Mouse (Mus musculus) kidney, adult 11 months (tissue): ENCODE measurements around the gene Rtl8b.
"Not testable (repeated sequence)": the region's sequence is repeated elsewhere in the genome, so short reads cannot be mapped to it uniquely, and the experiment has no call there.

Experiments used
- DNase-seq: peaks from one replicate; pipeline ENCODE4 v3.0.0; 2022

Gene Rtl8b

DNA sequence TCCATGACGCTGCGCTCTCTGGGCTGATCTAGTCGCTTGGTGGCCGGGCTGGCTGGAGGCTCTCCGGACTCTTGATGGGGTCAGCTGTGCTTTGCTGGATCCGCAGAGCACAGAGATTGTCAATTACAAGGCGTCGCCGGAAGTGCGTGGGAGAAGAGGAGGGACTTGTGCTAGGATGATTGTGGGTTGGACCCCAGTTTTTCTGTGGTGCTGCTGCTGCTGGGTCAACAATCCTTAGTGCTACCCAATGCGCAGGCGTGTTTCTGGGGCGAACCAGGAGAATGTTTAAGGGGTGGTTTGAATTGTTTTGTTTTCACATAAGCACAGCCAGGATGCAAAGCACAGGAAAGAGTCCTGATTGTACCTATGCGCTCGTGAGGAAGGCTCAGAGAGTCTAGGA, at the start of gene Rtl8b:
Gene Rtl8b, minus strand, starts transcription at position 115 of the 400 bp plus-strand sequence.
- peak; percentile 80 for DNase-seq

DNA sequence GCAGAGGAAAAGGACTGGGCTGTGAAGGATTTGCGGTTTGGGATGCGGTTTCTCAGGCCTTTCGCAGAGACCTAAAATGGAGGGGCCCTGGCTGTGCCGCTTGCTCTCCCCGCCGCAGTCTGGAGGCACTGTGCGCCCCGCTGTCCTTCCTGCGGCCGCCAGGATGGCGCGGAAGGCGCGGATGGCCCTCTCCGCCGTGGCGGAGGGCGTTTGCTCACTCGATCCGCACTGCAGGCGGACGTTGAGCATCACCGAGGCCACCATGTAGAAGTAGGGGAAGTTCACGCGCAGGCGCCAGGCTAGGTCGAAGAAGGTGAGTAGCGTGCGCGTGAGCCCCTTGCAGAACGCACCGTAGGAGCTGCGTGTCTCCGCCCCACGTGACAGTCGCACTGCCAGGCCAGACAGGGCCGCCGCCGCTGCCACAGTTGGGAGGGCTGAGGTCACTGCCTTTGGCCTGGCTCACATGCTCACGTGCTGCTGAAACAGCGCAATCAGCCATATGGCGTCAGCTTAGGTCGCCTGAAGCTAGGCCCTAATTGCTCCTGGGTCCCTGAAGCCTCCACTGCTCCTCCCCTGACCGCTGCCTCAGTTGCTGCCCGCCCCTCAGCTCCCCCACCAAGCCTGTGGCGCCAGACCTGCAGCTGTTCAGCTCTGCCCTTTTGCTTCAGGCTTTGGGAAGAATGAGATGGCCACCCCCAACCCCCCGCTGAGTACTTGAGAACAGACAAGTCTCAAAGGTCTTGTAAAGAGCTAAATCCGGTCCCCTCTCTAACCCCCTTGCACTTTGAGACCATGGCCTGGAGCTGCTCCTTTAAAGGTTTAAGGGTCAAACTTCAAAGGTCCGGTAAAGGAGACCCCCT, 46.3 kb upstream of the Rtl8b start:
- peak; percentile 45 for DNase-seq

DNA sequence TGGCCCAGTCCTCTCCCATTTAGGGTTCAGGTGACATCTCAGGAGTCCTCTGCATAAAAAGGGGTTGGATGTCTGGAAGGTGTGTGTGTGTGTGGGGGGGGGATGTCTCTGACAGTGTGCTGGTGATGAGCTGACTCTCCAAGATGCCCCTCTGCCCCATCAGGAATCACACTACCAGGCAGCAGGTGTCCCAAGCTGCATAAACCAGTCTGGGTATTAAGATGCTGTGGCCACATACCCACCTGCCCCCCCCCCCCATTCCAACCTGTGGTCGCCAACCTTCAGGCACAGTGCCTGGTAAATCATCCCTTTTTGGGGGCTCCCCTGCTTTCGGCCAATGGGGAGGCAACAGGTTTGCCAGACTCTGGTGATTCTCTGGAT, 45.7 kb upstream of the Rtl8b start:
- no peak for DNase-seq

DNA sequence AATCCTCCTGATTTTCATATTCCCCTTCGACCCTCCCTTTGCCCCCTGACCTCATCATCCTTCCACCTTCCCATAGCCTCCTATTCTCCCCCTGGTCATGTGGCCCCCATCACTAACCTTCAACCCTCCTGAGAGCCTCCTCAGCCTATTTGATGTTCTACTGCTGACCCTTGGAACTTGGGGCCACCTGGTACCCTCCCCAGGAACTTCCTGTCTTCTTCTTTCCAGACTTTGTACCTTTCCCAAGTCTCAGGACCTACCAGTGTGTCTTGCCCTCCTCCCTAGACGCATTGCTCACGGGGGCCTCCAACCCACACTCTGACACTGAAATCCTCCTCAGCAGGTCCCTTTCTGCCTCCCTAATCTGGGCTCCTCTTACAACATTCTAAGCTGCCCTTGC, 32.5 kb upstream of the Rtl8b start:
- DNase-seq: no peak

- DNase-seq: no peak
Measured at GRCm38 (mm10) chrX:53699225-53699624, 29.0 kb upstream of the Rtl8b start.

GRCm38 (mm10) chrX:53694008-53694777, 24.0 kb upstream of the Rtl8b start:
- no peak for DNase-seq

DNA sequence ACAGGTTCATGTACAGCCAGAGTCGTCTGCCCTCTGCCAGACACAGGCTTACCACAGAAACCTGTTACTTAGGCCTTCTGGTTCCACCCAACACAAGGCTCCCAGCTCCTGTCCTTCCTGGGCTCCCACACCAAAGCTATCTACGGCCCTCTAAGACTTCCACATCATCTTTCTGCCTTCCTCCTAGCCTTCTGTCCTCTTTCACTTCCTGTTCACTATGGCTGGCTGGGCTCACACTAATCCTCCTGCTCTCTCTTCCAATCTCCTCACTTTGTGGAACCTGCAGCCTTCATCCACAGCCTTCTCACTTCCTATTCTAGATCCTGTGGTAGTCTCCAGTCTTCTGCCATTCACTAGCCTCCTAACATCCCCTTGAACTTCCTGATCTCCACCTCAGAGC, 22.9 kb upstream of the Rtl8b start:
- DNase-seq: no peak

GRCm38 (mm10) chrX:53692065-53692464, 21.9 kb upstream of the Rtl8b start:
- no peak for DNase-seq

GRCm38 (mm10) chrX:53684676-53685075, 14.5 kb upstream of the Rtl8b start:
- peak; percentile 22 for DNase-seq

- DNase-seq: peak; percentile 6
Measured at GRCm38 (mm10) chrX:53682650-53683049, 12.4 kb upstream of the Rtl8b start.

DNA sequence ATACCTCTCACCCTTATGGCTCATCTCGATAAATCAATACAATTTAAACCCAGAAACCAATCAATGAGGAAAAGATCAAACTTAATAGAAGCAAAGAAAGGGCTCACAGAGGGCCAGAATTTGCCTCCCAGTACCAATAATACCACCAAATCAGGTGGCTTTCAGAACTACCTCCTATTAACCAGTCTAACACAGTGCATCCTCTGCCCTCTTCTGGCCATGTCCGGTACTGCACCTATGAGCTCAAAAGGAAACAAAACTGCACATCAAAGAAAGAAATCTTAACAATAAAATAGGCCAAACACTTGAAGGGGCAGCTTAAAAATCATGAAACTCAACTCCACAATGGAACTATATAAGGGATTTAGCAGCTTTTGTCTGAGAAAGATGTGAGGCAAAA, 6.7 kb upstream of the Rtl8b start:
- DNase-seq: peak; percentile 21

DNA sequence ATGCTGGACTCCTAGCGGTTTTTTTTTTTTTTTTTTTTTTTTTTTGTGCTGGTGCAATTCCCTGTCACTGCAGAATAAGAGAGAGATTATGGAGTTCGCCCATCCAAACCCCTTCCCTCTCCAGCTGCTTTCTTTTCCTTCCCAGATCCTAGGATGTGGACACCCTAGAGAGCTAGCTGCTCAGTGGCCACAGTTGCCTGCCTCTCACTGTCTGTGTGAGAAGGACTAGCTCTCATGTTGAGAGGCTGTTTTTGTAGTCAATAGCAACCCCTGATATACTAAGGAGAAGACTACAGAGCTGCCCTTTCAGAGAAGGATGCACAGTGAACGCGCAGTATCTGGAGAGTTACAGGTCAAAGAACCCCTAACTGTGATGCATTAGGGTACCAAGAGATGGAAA, 488 bp upstream of the Rtl8b start:
- DNase-seq: not testable (repeated sequence)

GRCm38 (mm10) chrX:53669557-53670270, 494 bp downstream of the Rtl8b start:
- not testable (repeated sequence) for DNase-seq

GRCm38 (mm10) chrX:53652917-53653316, 17.3 kb downstream of the Rtl8b start:
- not testable (repeated sequence) for DNase-seq

GRCm38 (mm10) chrX:53645885-53646284, 24.3 kb downstream of the Rtl8b start:
- no peak for DNase-seq

DNA sequence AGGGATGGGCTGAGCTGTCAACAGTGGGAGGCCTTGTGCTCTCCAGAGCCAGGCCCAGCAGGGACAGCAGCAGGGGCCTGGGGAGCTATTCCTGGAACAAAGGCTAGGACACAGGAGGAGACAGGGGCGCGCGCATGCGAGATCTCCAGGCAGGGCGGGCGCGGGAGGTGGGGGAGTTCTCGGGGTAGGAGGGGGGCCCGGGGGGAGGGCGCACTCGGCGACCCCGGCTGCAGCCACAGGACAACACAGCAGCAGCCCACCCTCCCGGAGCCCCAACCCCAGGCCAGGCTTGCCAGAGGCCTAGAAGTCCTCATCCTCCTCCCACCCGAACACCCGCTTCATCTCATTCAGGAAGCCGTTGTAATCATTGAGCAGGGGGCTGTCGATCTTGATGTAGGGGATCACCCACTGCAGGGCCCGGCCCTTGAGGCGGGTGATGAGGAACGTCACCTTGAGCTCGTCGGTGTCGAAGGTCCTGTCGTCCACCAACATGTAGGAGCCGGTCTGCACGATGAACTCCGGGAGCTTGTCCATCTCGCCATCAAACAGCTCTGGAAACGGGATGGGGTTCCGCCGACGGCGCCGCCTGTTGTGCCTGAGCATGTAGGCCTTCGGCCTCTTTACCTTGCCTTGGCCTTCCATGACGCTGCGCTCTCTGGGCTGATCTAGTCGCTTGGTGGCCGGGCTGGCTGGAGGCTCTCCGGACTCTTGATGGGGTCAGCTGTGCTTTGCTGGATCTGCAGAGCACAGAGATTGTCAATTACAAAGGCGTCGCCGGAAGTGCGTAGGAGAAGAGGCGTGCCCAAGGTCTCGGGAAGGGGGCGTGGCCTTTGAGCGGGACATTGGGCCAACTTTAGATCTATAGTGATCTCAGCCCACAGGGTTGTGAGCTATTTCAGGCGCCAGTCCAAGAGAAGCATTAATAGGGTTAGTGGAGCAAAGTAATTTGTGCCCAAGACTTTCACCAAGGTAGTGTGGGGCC, 26.9 kb downstream of the Rtl8b start, which contains the start of gene Rtl8a:
Gene Rtl8a, minus strand, starts transcription at position 703 of the 982 bp plus-strand sequence.
- DNase-seq: peak; percentile 81

- not testable (repeated sequence) for DNase-seq
Measured at GRCm38 (mm10) chrX:53642604-53642979, 27.6 kb downstream of the Rtl8b start.

- DNase-seq: not testable (repeated sequence)
Measured at GRCm38 (mm10) chrX:53638107-53638506, 32.1 kb downstream of the Rtl8b start.
